Mouse (Mus musculus): ENCODE results near the gene Ceacam10. TPM values are rescaled to one million over a fixed set of nuclear protein-coding genes. Genes with fewer than 3 reads are reported as not detected.
A peak's percentile ranks its signal among the peaks of the same experiment; 100 is the strongest.

Ceacam10 gene
- polyA plus RNA-seq, 1 experiment from 2014 or later, result 5.3 TPM

DNA sequence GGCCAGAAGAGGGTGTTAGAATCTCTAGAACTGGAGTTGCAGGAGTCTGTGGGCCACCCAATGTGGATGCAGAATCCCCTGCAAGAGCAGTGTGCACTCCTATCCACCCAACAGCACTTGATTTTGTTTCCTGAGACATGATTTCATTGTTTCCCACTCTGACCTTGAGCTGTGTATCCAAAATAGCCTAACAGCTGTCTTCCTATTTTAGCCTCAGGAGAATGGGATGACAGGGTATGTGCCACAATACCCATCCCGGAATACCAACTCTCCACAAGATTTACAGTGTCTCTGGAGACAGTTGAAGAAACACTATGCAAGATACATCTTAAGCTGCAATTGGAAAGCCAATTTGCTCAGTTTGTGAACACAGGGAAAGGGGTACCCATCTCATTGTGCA, 20.9 kb downstream of the Ceacam10 start:
- H3K4me3 ChIP-seq (ENCODE audit: low read depth, low read length), result no peak overlapping the region
- no peak overlapping the region for H3K9ac ChIP-seq (replicated peaks)
- TF ChIP-seq EP300 (IDR thresholded peaks at IDR 0.05; ENCODE audit: low read depth) (no peak), CTCF (IDR thresholded peaks at IDR 0.05; ENCODE audit: low read depth) (no peak)
- no peak overlapping the region for H3K27ac ChIP-seq (ENCODE audit: low read depth)
- no peak overlapping the region for H3K4me2 ChIP-seq (ENCODE audit: low read depth, low read length)
- no peaks in the 10 kb centered on the region for H3K4me1 ChIP-seq (ENCODE audit: insufficient read depth)
- 0 out of 2 replicates have a peak, but pooled peaks cover 4% of the 10 kb centered on the region for H3K9me3 ChIP-seq (ENCODE audit: low read length)
- DNase-seq (no peak), ATAC-seq (no peak)
- 82% methylated on average over 1 of the region's 1 CpGs for WGBS (ENCODE audit: insufficient replicate concordance)
- H3K27me3 ChIP-seq (ENCODE audit: insufficient read depth, low read length), result no peaks in the 10 kb centered on the region
- no peaks in the 10 kb centered on the region for H3K36me3 ChIP-seq (replicated peaks; ENCODE audit: insufficient read depth, low read length)

DNA sequence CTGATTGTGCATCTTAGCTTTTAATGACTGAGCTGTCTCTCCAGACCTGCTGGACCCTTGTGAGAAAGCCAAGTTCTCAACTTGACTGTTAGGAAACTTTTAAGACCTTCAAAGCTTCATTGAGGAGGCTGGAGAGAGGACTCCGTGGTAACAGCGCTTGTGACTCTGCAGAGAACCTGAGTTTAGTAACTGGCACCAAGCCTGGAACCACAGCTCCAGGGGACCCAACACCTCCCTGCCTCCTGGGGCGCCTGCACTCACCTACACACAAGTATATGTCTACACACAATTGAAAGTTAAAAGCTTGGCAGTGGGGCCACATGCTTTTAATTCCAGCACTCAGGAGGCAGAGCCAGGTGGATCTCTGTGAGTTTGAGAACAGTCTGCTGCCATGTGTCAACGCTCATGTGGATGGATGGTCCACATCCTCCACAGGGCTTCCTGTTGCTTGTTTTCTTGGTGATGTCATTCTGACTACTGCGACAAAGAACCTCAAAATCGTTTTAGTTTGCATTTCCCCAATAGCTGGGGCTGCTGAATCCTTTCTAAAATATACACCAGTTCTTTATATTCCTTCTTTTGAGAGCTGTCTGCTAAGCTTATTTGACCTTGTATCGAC, 25.3 kb downstream of the Ceacam10 start:
- Histone ChIP-seq H3K4me3 (ENCODE audit: low read depth, low read length) (no peak overlapping the region), H3K36me3 (replicated peaks; ENCODE audit: insufficient read depth, low read length) (no peaks in the 10 kb centered on the region), H3K27ac (ENCODE audit: low read depth) (no peak overlapping the region), H3K9me3 (ENCODE audit: low read length) (no peaks in the 10 kb centered on the region), H3K4me1 (ENCODE audit: insufficient read depth) (no peaks in the 10 kb centered on the region), H3K4me2 (ENCODE audit: low read depth, low read length) (no peak overlapping the region), H3K27me3 (ENCODE audit: insufficient read depth, low read length) (no peaks in the 10 kb centered on the region), H3K9ac (replicated peaks) (no peak overlapping the region)
- no peak for TF ChIP-seq EP300 (IDR thresholded peaks at IDR 0.05; ENCODE audit: low read depth)
- no peak for TF ChIP-seq CTCF (IDR thresholded peaks at IDR 0.05; ENCODE audit: low read depth)
- DNase-seq, result no peak
- no peak for ATAC-seq
- 48% methylated on average over 7 of the region's 7 CpGs for WGBS (ENCODE audit: insufficient replicate concordance)

DNA sequence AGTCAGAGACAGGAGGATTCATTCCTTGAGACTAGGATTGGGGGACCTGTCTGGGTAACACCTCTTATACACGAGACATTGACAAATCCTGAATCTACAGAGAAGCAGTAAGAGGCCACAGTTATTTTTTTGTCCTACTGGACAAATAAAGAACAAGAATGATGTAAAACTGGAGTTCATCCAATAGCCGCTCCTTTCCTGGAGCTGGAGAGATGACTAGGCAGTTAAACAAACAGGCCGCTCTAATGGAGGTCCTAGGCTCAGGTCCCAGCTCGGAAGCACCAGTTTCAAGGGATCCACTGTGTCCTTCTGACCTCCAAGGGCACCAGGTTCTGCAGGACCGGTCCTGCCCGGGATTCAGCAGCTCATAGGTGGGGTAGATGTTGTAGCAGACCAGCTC, 27.8 kb downstream of the Ceacam10 start:
- no peak overlapping the region for H3K4me3 ChIP-seq (ENCODE audit: low read depth, low read length)
- H3K36me3 ChIP-seq (replicated peaks; ENCODE audit: insufficient read depth, low read length), result no peaks in the 10 kb centered on the region
- no peaks in the 10 kb centered on the region for H3K27me3 ChIP-seq (ENCODE audit: insufficient read depth, low read length)
- ATAC-seq (no peak), DNase-seq (no peak)
- no peak overlapping the region for H3K9ac ChIP-seq (replicated peaks)
- H3K9me3 ChIP-seq (ENCODE audit: low read length), result no peaks in the 10 kb centered on the region
- H3K4me2 ChIP-seq (ENCODE audit: low read depth, low read length), result no peak overlapping the region
- TF ChIP-seq EP300 (IDR thresholded peaks at IDR 0.05; ENCODE audit: low read depth), result no peak
- no peak for TF ChIP-seq CTCF (IDR thresholded peaks at IDR 0.05; ENCODE audit: low read depth)
- no peak overlapping the region for H3K27ac ChIP-seq (ENCODE audit: low read depth)
- H3K4me1 ChIP-seq (ENCODE audit: insufficient read depth), result no peaks in the 10 kb centered on the region
- 59% methylated on average over 6 of the region's 6 CpGs for WGBS (ENCODE audit: insufficient replicate concordance)

DNA sequence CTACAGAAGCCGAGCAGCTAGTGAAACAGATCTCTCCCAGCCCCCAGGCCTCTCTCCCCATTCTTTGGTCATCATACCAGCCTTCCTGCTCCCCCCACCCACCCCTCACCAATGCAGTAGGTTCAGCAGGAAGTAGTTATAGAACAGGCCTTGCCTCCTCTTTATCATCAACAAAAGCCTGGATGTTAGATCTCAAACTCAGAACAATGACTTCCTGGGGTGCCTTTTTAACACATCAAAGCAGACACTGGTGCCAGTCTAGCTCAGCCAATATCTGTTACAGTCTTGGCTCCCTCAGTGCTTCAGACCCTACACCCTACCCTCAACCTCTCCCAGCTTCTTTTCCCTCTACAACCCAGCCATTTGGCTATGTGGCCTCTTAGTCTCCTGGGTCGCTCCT, 32.0 kb downstream of the Ceacam10 start:
- Histone ChIP-seq H3K36me3 (replicated peaks; ENCODE audit: insufficient read depth, low read length) (no peaks in the 10 kb centered on the region), H3K4me2 (ENCODE audit: low read depth, low read length) (no peak overlapping the region), H3K9me3 (ENCODE audit: low read length) (no peaks in the 10 kb centered on the region), H3K27me3 (ENCODE audit: insufficient read depth, low read length) (no peaks in the 10 kb centered on the region), H3K4me1 (ENCODE audit: insufficient read depth) (no peaks in the 10 kb centered on the region), H3K4me3 (ENCODE audit: low read depth, low read length) (no peak overlapping the region), H3K27ac (ENCODE audit: low read depth) (no peak overlapping the region), H3K9ac (replicated peaks) (no peak overlapping the region)
- TF ChIP-seq EP300 (IDR thresholded peaks at IDR 0.05; ENCODE audit: low read depth) (no peak), CTCF (IDR thresholded peaks at IDR 0.05; ENCODE audit: low read depth) (no peak)
- no peak for ATAC-seq
- WGBS (ENCODE audit: insufficient replicate concordance), result 62% methylated on average over 2 of the region's 2 CpGs
- DNase-seq, result no peak

DNA sequence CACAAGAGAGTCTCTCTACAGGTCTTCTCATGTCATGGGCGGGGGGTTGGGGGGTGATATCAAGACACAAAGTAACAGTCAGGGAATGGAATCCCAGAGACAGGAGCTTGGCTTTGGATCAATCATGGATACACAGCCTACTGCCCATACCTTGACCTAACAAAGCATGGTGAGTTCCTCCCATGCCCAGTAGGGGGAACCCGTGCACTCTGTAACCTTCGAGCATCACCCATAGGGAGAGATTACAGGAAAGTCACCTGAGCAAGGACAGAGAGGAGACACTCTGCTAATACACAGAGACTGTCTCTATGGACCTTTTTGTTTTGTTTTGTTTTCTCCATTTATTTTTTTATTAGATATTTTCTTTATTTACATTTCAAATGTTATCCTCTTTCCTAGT, 40.5 kb downstream of the Ceacam10 start:
- peak; percentile 87 for DNase-seq
- WGBS (ENCODE audit: insufficient replicate concordance), result 0% methylated on average over 3 of the region's 3 CpGs
- no peak overlapping the region for H3K9ac ChIP-seq (replicated peaks)
- no peak overlapping the region for H3K4me3 ChIP-seq (ENCODE audit: low read depth, low read length)
- TF ChIP-seq EP300 (IDR thresholded peaks at IDR 0.05; ENCODE audit: low read depth), result no peak
- peak; percentile 96 for TF ChIP-seq CTCF (IDR thresholded peaks at IDR 0.05; ENCODE audit: low read depth)
- H3K4me1 ChIP-seq (ENCODE audit: insufficient read depth), result no peaks in the 10 kb centered on the region
- ATAC-seq, result peak; percentile 86
- H3K4me2 ChIP-seq (ENCODE audit: low read depth, low read length), result no peak overlapping the region
- H3K27ac ChIP-seq (ENCODE audit: low read depth), result no peak overlapping the region
- no peaks in the 10 kb centered on the region for H3K27me3 ChIP-seq (ENCODE audit: insufficient read depth, low read length)
- no peaks in the 10 kb centered on the region for H3K36me3 ChIP-seq (replicated peaks; ENCODE audit: insufficient read depth, low read length)
- H3K9me3 ChIP-seq (ENCODE audit: low read length), result no peaks in the 10 kb centered on the region

DNA sequence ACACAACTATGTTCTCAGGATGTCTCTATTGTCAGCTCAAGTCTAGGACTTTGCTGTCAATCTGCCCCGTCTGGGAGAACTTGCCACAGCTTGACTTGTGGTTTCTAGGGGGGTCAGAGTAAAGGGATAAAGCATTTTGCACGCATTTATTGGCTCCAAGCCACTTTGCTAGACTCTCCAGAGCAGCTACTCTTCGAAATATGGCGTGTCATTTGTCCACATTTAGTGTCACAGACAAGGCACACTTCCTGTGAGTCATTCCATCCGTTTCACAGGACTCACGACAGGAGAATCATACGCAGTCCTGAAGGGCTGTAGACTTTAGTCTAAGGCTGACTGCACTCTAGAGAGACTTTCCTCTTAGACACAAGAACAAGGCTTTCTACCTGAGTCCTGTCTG, 47.4 kb downstream of the Ceacam10 start:
- TF ChIP-seq EP300 (IDR thresholded peaks at IDR 0.05; ENCODE audit: low read depth) (no peak), CTCF (IDR thresholded peaks at IDR 0.05; ENCODE audit: low read depth) (no peak)
- ATAC-seq (no peak), DNase-seq (no peak)
- Histone ChIP-seq H3K27me3 (ENCODE audit: insufficient read depth, low read length) (no peaks in the 10 kb centered on the region), H3K27ac (ENCODE audit: low read depth) (no peak overlapping the region), H3K9ac (replicated peaks) (no peak overlapping the region), H3K9me3 (ENCODE audit: low read length) (no peaks in the 10 kb centered on the region), H3K4me3 (ENCODE audit: low read depth, low read length) (no peak overlapping the region), H3K4me1 (ENCODE audit: insufficient read depth) (no peaks in the 10 kb centered on the region), H3K4me2 (ENCODE audit: low read depth, low read length) (no peak overlapping the region), H3K36me3 (replicated peaks; ENCODE audit: insufficient read depth, low read length) (no peaks in the 10 kb centered on the region)
- WGBS (ENCODE audit: insufficient replicate concordance), result 28% methylated on average over 7 of the region's 7 CpGs

DNA sequence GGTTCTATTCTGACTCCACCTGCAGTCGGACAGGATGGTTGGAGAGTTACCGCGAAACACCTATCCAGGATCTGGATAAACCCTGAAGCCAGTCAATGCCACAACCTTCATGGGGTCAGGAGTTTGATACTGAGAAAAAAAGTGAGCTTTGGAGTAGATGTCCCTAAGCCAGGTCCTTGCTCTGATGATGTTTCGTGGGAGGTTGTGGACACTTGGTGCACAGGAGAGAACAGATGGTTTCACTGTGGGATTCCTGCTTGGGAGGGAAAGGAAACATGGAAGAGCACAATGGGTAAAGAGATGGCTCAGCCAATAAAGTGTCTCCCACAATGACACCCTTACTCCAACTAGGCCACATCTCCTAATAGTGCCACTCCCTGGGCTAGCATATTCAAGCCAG, 50.2 kb downstream of the Ceacam10 start:
- no peak overlapping the region for H3K4me2 ChIP-seq (ENCODE audit: low read depth, low read length)
- H3K4me1 ChIP-seq (ENCODE audit: insufficient read depth), result no peaks in the 10 kb centered on the region
- H3K36me3 ChIP-seq (replicated peaks; ENCODE audit: insufficient read depth, low read length), result no peaks in the 10 kb centered on the region
- H3K27ac ChIP-seq (ENCODE audit: low read depth), result no peak overlapping the region
- H3K9ac ChIP-seq (replicated peaks), result no peak overlapping the region
- no peaks in the 10 kb centered on the region for H3K9me3 ChIP-seq (ENCODE audit: low read length)
- no peak for TF ChIP-seq CTCF (IDR thresholded peaks at IDR 0.05; ENCODE audit: low read depth)
- no peak for TF ChIP-seq EP300 (IDR thresholded peaks at IDR 0.05; ENCODE audit: low read depth)
- ATAC-seq (no peak), DNase-seq (no peak)
- no peaks in the 10 kb centered on the region for H3K27me3 ChIP-seq (ENCODE audit: insufficient read depth, low read length)
- no peak overlapping the region for H3K4me3 ChIP-seq (ENCODE audit: low read depth, low read length)
- 89% methylated on average over 4 of the region's 4 CpGs for WGBS (ENCODE audit: insufficient replicate concordance)

Other genes with a start within 250 kb of the Ceacam10 start
- gene Irgq, start 246.5 kb upstream of the Ceacam10 start, polyA plus RNA-seq (2015; fragmentation: Nextera tagmentation; extraction: Ambion mirVana), result 1.3 and 1.6 TPM in 2 replicates
- 0.13 TPM in 1 of 2 replicates, not detected in the other for gene Pinlyp, start 231.1 kb upstream of the Ceacam10 start, polyA plus RNA-seq (2015; fragmentation: Nextera tagmentation; extraction: Ambion mirVana)
- 17.9 and 18.0 TPM in 2 replicates for gene Xrcc1, start 230.9 kb upstream of the Ceacam10 start, polyA plus RNA-seq (2015; fragmentation: Nextera tagmentation; extraction: Ambion mirVana)
- gene Ethe1, start 189.7 kb upstream of the Ceacam10 start, polyA plus RNA-seq (2015; fragmentation: Nextera tagmentation; extraction: Ambion mirVana), result 39.7 and 40.9 TPM in 2 replicates
- 0.13 and 0.15 TPM in 2 replicates for gene Zfp575, start 189.6 kb upstream of the Ceacam10 start, polyA plus RNA-seq (2015; fragmentation: Nextera tagmentation; extraction: Ambion mirVana)
- 0.12 and 0.25 TPM in 2 replicates for gene Phldb3, start 166.4 kb upstream of the Ceacam10 start, polyA plus RNA-seq (2015; fragmentation: Nextera tagmentation; extraction: Ambion mirVana)
- not detected in 2 replicates for gene Lypd3, start 140.7 kb upstream of the Ceacam10 start, polyA plus RNA-seq (2015; fragmentation: Nextera tagmentation; extraction: Ambion mirVana)
- not detected in 2 replicates for gene Tex101, start 100.5 kb upstream of the Ceacam10 start, polyA plus RNA-seq (2015; fragmentation: Nextera tagmentation; extraction: Ambion mirVana)
- gene BC049730, start 68.0 kb upstream of the Ceacam10 start, polyA plus RNA-seq (2015; fragmentation: Nextera tagmentation; extraction: Ambion mirVana), result not detected in 2 replicates
- not detected in 2 replicates for gene Gm4763, start 50.3 kb upstream of the Ceacam10 start, polyA plus RNA-seq (2015; fragmentation: Nextera tagmentation; extraction: Ambion mirVana)
- 18.9 and 20.5 TPM in 2 replicates for gene Cd177, start 16.9 kb upstream of the Ceacam10 start, polyA plus RNA-seq (2015; fragmentation: Nextera tagmentation; extraction: Ambion mirVana)
- gene Gm9844, start 85.0 kb downstream of the Ceacam10 start, polyA plus RNA-seq (2015; fragmentation: Nextera tagmentation; extraction: Ambion mirVana), result 1.6 and 2.7 TPM in 2 replicates
- not detected in 2 replicates for gene Lypd4, start 92.7 kb downstream of the Ceacam10 start, polyA plus RNA-seq (2015; fragmentation: Nextera tagmentation; extraction: Ambion mirVana)
- gene Dmrtc2, start 92.9 kb downstream of the Ceacam10 start, polyA plus RNA-seq (2015; fragmentation: Nextera tagmentation; extraction: Ambion mirVana), result not detected in 2 replicates
- 1,140 and 1,164 TPM in 2 replicates for gene Rps19, start 107.2 kb downstream of the Ceacam10 start, polyA plus RNA-seq (2015; fragmentation: Nextera tagmentation; extraction: Ambion mirVana)
- gene Cd79a, start 120.2 kb downstream of the Ceacam10 start, polyA plus RNA-seq (2015; fragmentation: Nextera tagmentation; extraction: Ambion mirVana), result 32.0 and 34.0 TPM in 2 replicates
- 30.2 and 30.4 TPM in 2 replicates for gene Arhgef1, start 125.7 kb downstream of the Ceacam10 start, polyA plus RNA-seq (2015; fragmentation: Nextera tagmentation; extraction: Ambion mirVana)
- gene Gm4881, start 167.3 kb downstream of the Ceacam10 start, polyA plus RNA-seq (2015; fragmentation: Nextera tagmentation; extraction: Ambion mirVana), result not detected in 2 replicates
- gene Rabac1, start 195.5 kb downstream of the Ceacam10 start, polyA plus RNA-seq (2015; fragmentation: Nextera tagmentation; extraction: Ambion mirVana), result 88.2 and 92.7 TPM in 2 replicates
- 0.85 and 1.2 TPM in 2 replicates for gene Atp1a3, start 228.8 kb downstream of the Ceacam10 start, polyA plus RNA-seq (2015; fragmentation: Nextera tagmentation; extraction: Ambion mirVana)